Mouse (Mus musculus) kidney, postnatal 25 days (tissue): ENCODE results near the gene D630045J12Rik.

Experiments
- DNase-seq, 2 experiments: peaks; one replicate each; pipeline ENCODE4 v3.0.0; 2021; ENCODE audit warnings: mixed read lengths in 2 of 2

D630045J12Rik gene

DNA sequence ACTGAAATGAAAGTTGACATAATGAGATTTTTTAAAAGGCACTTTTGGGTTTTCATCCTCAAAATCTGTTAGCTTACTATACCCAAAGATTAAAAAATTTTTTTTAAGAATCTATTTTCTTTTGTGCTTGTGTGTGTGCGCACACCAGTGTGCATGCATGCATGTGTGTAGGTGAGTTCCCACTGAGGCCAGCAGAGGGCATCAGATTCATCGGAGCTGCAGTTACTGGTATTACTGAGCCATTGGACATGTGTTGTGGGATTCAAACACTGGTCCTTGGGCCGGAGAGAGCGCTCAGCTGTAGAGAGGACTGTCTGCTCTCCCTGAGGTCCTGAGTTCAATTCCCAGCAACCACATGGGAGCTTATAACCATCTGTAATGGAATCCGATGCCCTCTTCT lies 123.9 kb downstream of the D630045J12Rik start:
- no peak for DNase-seq

- DNase-seq: peak; percentile 55 to 69
These were observed 125.7 kb downstream of the D630045J12Rik start for GRCm38 (mm10) chr6:38128115-38128514.

DNA sequence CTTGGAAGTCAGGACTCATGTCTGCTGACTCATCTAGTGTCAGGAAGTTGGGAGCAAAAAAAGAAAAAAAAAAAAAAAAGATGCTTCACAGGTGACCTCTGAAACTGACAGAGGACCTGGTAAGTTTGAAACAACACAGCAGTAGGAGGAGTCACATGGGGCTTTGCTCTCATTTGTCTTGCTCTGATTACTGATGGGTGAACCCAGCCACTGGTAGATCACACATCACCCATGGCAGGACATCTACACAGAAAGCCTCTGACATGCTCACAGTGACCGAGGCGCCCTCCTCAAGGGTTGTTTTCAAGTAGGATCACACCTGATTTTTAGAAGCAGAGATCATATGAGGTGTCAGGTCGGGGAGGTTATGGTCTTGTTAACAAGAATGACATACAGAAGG lies 128.3 kb downstream of the D630045J12Rik start:
- DNase-seq: peak in 1 of 2 experiments; percentile 63

DNA sequence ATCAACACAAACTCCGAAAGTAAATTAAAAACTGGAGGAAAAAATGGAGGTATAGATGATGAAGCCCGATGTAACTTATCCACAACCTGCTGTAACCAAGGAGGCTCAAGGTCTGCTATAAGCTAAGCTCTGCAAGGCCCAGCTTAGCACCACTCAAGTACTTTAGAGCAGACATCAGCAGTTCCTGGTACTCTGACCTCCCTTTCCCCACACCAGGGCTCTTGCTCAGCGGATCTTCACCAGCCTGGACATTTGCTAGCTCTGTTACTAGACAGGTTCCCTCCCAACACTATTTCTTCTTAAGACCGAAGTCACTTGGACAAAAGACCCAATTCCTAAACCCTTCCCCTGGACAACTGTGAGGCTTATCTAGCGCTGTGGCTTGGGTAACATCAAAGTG lies 128.9 kb downstream of the D630045J12Rik start:
- DNase-seq: peak in 1 of 2 experiments; percentile 68

DNA sequence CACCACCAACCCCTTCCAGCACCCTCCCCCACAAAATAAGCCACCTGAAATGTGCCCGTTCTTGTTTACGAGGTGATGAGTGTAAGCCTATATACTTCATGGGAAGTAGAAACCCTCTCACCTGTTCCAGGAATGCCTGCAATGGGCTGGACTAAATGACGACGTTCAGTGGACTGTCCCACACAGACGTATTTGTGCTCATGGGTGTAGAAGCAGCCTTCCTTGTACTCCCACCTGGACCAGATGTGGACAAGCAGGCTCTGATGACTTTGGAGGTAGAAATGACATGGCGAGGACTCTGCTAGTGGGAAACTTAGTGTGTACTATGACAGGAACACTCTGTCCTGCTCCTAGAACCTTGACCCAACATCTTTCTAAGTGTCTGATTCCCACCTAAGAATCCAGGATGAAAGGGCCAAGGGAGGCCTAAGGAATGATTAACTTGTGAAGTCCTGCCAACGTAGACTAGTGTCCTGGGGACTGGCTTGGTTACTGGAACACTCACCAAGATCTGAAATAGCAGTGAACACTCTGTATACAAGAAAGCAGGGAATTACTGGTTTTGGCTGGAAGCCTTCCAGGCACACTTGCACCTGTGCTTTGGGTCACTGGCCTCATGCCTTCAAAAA lies 129.5 kb downstream of the D630045J12Rik start, which contains the start of gene Atp6v0a4:
Atp6v0a4 (minus strand) TSS at position 380 of the 629 bp plus-strand sequence.
- DNase-seq: peak; percentile 88 to 92

- DNase-seq: peak in 1 of 2 experiments; percentile 58
These were observed 130.2 kb downstream of the D630045J12Rik start for GRCm38 (mm10) chr6:38123471-38124206.

- peak; percentile 63 to 84 for DNase-seq
These were observed 131.0 kb downstream of the D630045J12Rik start for GRCm38 (mm10) chr6:38122791-38123190.

GRCm38 (mm10) chr6:38121843-38122242 lies 132.0 kb downstream of the D630045J12Rik start:
- DNase-seq: peak in 1 of 2 experiments; percentile 62

- DNase-seq: peak; percentile 83 to 90
These were observed 133.0 kb downstream of the D630045J12Rik start for GRCm38 (mm10) chr6:38120681-38121371.

DNA sequence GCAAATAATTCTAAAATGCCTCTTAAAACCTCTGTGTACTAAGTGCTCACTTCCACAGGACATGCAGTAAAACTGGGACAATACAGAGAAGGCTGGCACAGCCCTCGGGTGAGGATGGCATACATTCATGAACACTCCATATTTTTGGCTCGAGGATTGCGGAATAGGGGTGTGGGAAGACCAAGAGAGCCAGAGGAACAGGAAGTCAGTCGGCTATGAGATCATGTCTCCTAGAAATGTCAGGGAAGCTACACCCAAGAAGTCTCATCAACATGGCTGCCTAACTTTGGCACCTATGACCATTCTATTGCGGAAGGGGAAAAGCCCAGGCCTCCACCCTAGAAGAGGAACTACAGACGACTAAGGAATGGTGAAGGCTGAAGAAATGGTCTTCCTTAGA lies 135.5 kb downstream of the D630045J12Rik start:
- DNase-seq: no peak

DNA sequence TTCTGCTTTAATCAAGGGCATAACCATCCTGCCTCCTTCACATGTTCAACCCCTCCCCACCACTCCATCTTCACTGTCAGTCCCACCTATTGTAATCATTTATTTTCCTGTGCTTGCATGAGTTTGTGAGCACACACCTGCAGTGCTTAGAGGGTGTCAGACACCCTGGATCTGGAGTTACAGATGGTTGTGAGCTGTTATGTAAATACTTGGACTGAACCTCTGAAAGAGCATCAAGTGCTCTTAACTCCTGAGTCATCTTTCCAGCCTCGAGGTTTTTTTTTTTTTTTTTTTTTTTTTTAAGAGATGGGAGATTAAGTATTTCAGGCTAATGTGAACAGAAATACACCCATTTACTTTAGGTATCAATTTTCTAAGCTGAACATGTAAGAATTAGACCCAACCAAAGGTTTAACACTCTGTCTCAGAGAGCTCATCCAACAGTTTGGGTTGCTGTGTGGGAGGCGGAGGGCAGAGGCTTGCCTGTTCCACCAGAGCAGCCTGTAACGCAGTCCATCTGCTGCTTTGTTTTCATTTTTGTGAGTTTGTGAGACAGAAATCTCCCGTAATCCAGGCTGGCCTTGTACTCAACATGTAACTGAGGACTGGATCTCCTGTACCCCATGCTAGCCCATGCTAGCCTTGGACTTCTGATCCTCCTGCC lies 137.6 kb downstream of the D630045J12Rik start:
- no peak for DNase-seq

DNA sequence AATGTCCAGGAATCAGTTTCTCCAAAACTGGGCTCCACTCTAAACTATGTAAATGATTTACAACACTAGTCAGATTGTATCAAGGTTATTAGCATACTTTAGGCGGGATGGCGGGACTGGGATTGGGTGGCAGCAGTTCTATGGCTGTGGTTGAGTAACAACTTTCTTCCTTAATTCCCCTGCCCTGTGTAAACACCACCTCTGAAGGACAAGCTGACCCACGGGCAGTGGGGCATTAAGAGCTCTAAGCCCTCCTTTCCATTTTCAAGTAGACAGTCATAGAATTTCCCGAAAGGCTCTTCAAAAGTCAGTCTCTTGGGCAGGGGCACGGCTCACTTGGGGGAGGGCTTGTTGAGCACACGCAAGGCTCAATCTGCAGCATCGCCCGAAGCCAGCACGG lies 142.9 kb downstream of the D630045J12Rik start:
- peak; percentile 65 to 87 for DNase-seq

DNA sequence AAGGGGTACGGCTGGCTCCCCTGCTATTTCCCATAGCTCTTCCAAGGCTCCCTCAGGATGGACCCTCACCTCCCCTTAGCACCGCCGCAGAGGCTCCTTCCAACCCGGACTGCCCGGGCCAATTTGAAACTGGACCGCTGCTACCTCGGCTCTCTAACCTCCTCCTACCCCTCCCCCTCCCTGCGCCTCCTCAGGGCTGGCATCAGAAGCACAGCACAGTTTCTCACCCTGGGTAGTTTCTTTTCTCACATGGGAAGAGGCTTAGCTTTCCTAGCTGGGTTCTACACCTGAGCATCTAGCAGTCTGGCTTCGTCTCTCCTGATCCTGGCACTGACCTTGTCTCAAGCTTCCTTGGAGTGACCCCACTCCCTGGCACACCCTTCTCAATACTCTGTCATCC lies 143.9 kb downstream of the D630045J12Rik start:
- DNase-seq: peak; percentile 59 to 78

GRCm38 (mm10) chr6:38109160-38109795 lies 144.5 kb downstream of the D630045J12Rik start, which contains the start of gene Tmem213:
Tmem213 (plus strand) TSS chr6:38109255.
- peak; percentile 58 to 77 for DNase-seq

GRCm38 (mm10) chr6:38108449-38108848 lies 145.4 kb downstream of the D630045J12Rik start:
- DNase-seq: no peak

DNA sequence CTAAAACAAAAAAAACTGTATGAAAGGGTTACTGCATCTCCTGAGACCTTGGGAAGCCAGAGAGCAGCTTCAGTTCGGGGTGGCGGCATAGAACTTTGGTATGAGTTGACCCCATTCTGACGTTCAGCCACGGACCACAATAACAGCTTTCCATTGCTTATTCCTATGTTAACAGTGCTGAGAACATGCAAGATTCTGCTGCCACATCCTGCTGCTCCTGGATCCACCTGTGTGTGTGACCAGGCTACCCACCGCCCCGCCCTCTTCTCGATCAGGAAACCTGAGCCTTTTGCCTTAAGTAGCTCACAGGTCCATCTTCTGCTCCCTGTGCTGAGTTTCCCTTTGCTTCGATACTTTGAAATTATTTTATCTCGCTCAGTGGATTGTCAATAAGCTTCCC lies 147.9 kb downstream of the D630045J12Rik start:
- DNase-seq: no peak

- peak in 1 of 2 experiments; percentile 23 for DNase-seq
These were observed 150.0 kb downstream of the D630045J12Rik start for GRCm38 (mm10) chr6:38103775-38104174.

GRCm38 (mm10) chr6:38102216-38102795 lies 151.5 kb downstream of the D630045J12Rik start:
- peak in 1 of 2 experiments; percentile 34 for DNase-seq

GRCm38 (mm10) chr6:38096961-38097370 lies 156.8 kb downstream of the D630045J12Rik start:
- DNase-seq: peak; percentile 54 to 82

- no peak for DNase-seq
These were observed 159.1 kb downstream of the D630045J12Rik start for GRCm38 (mm10) chr6:38094701-38095100.

- DNase-seq: no peak
These were observed 161.3 kb downstream of the D630045J12Rik start for GRCm38 (mm10) chr6:38092539-38092938.
